Comparison of ENCODE assay signal across 8 mouse cellular contexts in genomic region chr4:70409994-70410721, GRCm38 (mm10). TPM values are rescaled to one million over a fixed set of nuclear protein-coding genes. Genes with fewer than 3 reads are reported as not detected.
DNase-seq lines count a peak whose midpoint lies in the region; ATAC-seq and TF ChIP-seq lines count a peak whose summit lies in the region.

Gene Cdk5rap2 (minus strand): TSS chr4:70410443.

- peak within 1 kb of the TSS; percentile 57 for H3K4me2 ChIP-seq in forebrain, embryonic 16.5 days (ENCODE audit: low read length)
- peak within 1 kb of the TSS; percentile 72 for H3K4me2 ChIP-seq in lung, embryonic 14.5 days

- TF ChIP-seq POLR2A in olfactory bulb, adult 2 months (IDR thresholded peaks at IDR 0.05; ENCODE audit: insufficient read depth, low read depth, low read length): no peak
- TF ChIP-seq POLR2A in thymus, adult 2 months (IDR thresholded peaks at IDR 0.05; ENCODE audit: control insufficient read depth, extremely low read depth, insufficient read depth, low read length, poor library complexity): peak; percentile 70; the same call in 1 of the 2 replicates

- peak; percentile 97 for ATAC-seq in G1E (ENCODE audit: extremely low read depth, insufficient number of reproducible peaks, low FRiP score, poor library complexity, severe bottlenecking)
- ATAC-seq in forebrain, embryonic 16.5 days: peak; percentile 99
- peak; percentile 99 for ATAC-seq in lung, embryonic 14.5 days (ENCODE audit: insufficient read depth)

- H3K9me3 ChIP-seq in G1E (replicated peaks): no peaks in the 10 kb centered on the region
- H3K9me3 ChIP-seq in forebrain, embryonic 16.5 days (ENCODE audit: control insufficient read depth, low read length): no peaks in the 10 kb centered on the region
- no peaks in the 10 kb centered on the region for H3K9me3 ChIP-seq in lung, embryonic 14.5 days (ENCODE audit: low read depth, low read length)

- WGBS in forebrain, embryonic 16.5 days: under 1% methylated on average over 55 of the region's 55 CpGs
- under 1% methylated on average over 55 of the region's 55 CpGs for WGBS in lung, embryonic 14.5 days
- WGBS in olfactory bulb, adult 2 months: under 1% methylated on average over 55 of the region's 55 CpGs
- under 1% methylated on average over 55 of the region's 55 CpGs for WGBS in thymus, adult 2 months

- intact Hi-C loops in heart, postnatal 36 days (cut with DNase I): loop anchor here (2.0 kb wide), 1 partner anchor 125 kb away; the partner anchor contains the start of gene Megf9

- H3K4me3 ChIP-seq in G1E (ENCODE audit: low read depth, low read length): peak within 1 kb of the TSS; percentile 92
- H3K4me3 ChIP-seq in forebrain, embryonic 16.5 days (replicated peaks; ENCODE audit: low read length): peak within 1 kb of the TSS; percentile 74
- peak within 1 kb of the TSS; percentile 93 for H3K4me3 ChIP-seq in layer of hippocampus, adult 2 months
- H3K4me3 ChIP-seq in lung, embryonic 14.5 days (ENCODE audit: low read depth, low read length): peak within 1 kb of the TSS; percentile 79
- peak within 1 kb of the TSS; percentile 90 for H3K4me3 ChIP-seq in olfactory bulb, adult 2 months (ENCODE audit: insufficient read depth, low read depth, low read length)
- H3K4me3 ChIP-seq in thymus, adult 2 months (ENCODE audit: control insufficient read depth, insufficient read depth, low read length): peak within 1 kb of the TSS; percentile 88

- no peaks in the 10 kb centered on the region for H3K27me3 ChIP-seq in G1E (ENCODE audit: insufficient read depth, low read length)
- H3K27me3 ChIP-seq in forebrain, embryonic 16.5 days (replicated peaks; ENCODE audit: control insufficient read depth, insufficient read depth, low read length): no peaks in the 10 kb centered on the region
- no peaks in the 10 kb centered on the region for H3K27me3 ChIP-seq in lung, embryonic 14.5 days (ENCODE audit: insufficient read depth, low read length)
- H3K27me3 ChIP-seq in thymus, adult 2 months (ENCODE audit: control insufficient read depth, insufficient read depth, low read length): no peaks in the 10 kb centered on the region

- no peak for TF ChIP-seq CTCF in G1E (IDR thresholded peaks at IDR 0.05; ENCODE audit: low read depth, low read length)
- TF ChIP-seq CTCF in layer of hippocampus, adult 2 months (conservative IDR thresholded peaks at IDR 0.05): peak; percentile 27; the same call in 1 of the 2 replicates
- TF ChIP-seq CTCF in lung, embryonic 14.5 days (IDR thresholded peaks at IDR 0.05; ENCODE audit: low read depth): 0 out of 2 replicates have a peak, but pooled peaks have one; percentile 14
- TF ChIP-seq CTCF in olfactory bulb, adult 2 months (IDR thresholded peaks at IDR 0.05; ENCODE audit: insufficient read depth, low read depth, low read length): no peak
- TF ChIP-seq CTCF in thymus, adult 2 months (IDR thresholded peaks at IDR 0.05; ENCODE audit: borderline replicate concordance, control insufficient read depth, extremely low read depth, insufficient read depth, low read length, poor library complexity): peak; percentile 55; the same call in 1 of the 2 replicates

- H3K9ac ChIP-seq in forebrain, embryonic 16.5 days (replicated peaks; ENCODE audit: low read depth, low read length): peak within 1 kb of the TSS; percentile 88
- peak within 1 kb of the TSS; percentile 86 for H3K9ac ChIP-seq in lung, embryonic 14.5 days

- H3K27ac ChIP-seq in forebrain, embryonic 16.5 days (ENCODE audit: low read length): peak within 1 kb of the TSS; percentile 62
- peak within 1 kb of the TSS; percentile 74 for H3K27ac ChIP-seq in layer of hippocampus, adult 2 months
- H3K27ac ChIP-seq in lung, embryonic 14.5 days (ENCODE audit: low read depth): peak within 1 kb of the TSS; percentile 84
- no peak within 1 kb of the TSS for H3K27ac ChIP-seq in olfactory bulb, adult 2 months (ENCODE audit: insufficient read depth, low read depth, low read length)
- no peak within 1 kb of the TSS for H3K27ac ChIP-seq in thymus, adult 2 months (ENCODE audit: control insufficient read depth, insufficient read depth, low read length)

- peaks cover 9% of the 10 kb centered on the region for H3K4me1 ChIP-seq in G1E (ENCODE audit: insufficient read depth, low read depth, low read length)
- H3K4me1 ChIP-seq in forebrain, embryonic 16.5 days (replicated peaks; ENCODE audit: control insufficient read depth, insufficient read depth, low read length): peaks cover 16% of the 10 kb centered on the region
- no peaks in the 10 kb centered on the region for H3K4me1 ChIP-seq in lung, embryonic 14.5 days (ENCODE audit: insufficient read depth)
- no peaks in the 10 kb centered on the region for H3K4me1 ChIP-seq in olfactory bulb, adult 2 months (ENCODE audit: control insufficient read depth, insufficient read depth, low read length)
- no peaks in the 10 kb centered on the region for H3K4me1 ChIP-seq in thymus, adult 2 months (replicated peaks; ENCODE audit: control insufficient read depth, insufficient read depth, low read length)

- DNase-seq in G1E (ENCODE audit: low spot score): peak; percentile 72
- DNase-seq in cerebellum, adult 18-20 months: peak; percentile 94 to 97
- peak; percentile 93 to 94 for DNase-seq in heart, postnatal 36 days
- peak; percentile 97 to 98 for DNase-seq in layer of hippocampus, adult 2 months (ENCODE audit: low spot score in 2 of 2)
- DNase-seq in lung, embryonic 14.5 days: peak; percentile 98
- DNase-seq in thymus, adult 2 months: peak; percentile 96

- H3K36me3 ChIP-seq in G1E (replicated peaks): peaks cover 21% of the 10 kb centered on the region
- no peaks in the 10 kb centered on the region for H3K36me3 ChIP-seq in forebrain, embryonic 16.5 days (ENCODE audit: control insufficient read depth, insufficient read depth)
- no peaks in the 10 kb centered on the region for H3K36me3 ChIP-seq in lung, embryonic 14.5 days (ENCODE audit: insufficient read depth)
- no peaks in the 10 kb centered on the region for H3K36me3 ChIP-seq in thymus, adult 2 months (ENCODE audit: control insufficient read depth, insufficient read depth, low read length)

RNA-seq across cellular contexts. Expression of gene Cdk5rap2, which starts in this region (rescaled TPM):
- 23.5 and 39.9 TPM in 2 replicates for total RNA-seq in G1E (2014; fragmentation: Nextera tagmentation)
- 28.1 and 29.3 TPM in 2 replicates for total RNA-seq in G1E (2017)
- polyA plus RNA-seq in G1E (2012): 3.4 and 5.6 TPM in 2 replicates
- polyA plus RNA-seq in forebrain, embryonic 16.5 days (2015; fragmentation: Nextera tagmentation; extraction: Ambion mirVana): 10.9 and 12.5 TPM in 2 replicates
- 1 to 10 TPM; 4.4 to 4.8 TPM for total RNA-seq in heart, postnatal 36 days (2021)
- total RNA-seq in layer of hippocampus, adult 2 months (2021): 10 to 100 TPM; 11.8 to 13.9 TPM
- polyA plus RNA-seq in lung, embryonic 14.5 days (2014; fragmentation: Nextera tagmentation; extraction: Ambion mirVana): 24.3 and 25.1 TPM in 2 replicates
- polyA plus RNA-seq in olfactory bulb, adult 2 months (2012; ENCODE audit: insufficient read depth, insufficient read length, low replicate concordance, missing spikeins): 306 TPM in 1 of 2 replicates, not detected in the other
- polyA plus RNA-seq in thymus, adult 2 months (2012; rRNA removed): 13.3 and 16.4 TPM in 2 replicates

Comparison
In these comparisons a context has a peak if more than half of its experiments do, and no peak if none do; other contexts are left out.
1. RNA of gene Cdk5rap2 (polyA plus RNA-seq): 306 TPM in olfactory bulb, adult 2 months; 24.3 to 25.1 TPM in lung, embryonic 14.5 days, 13.3 to 16.4 TPM in thymus, adult 2 months, 10.9 to 12.5 TPM in forebrain, embryonic 16.5 days and 3.4 to 5.6 TPM in G1E; every median in the first group is over 10 times any median in the second.
2. CTCF ChIP-seq: peak in layer of hippocampus, adult 2 months (single experiment), lung, embryonic 14.5 days (single experiment) and thymus, adult 2 months (single experiment); none in G1E (single experiment) and olfactory bulb, adult 2 months (single experiment).
3. H3K27ac ChIP-seq: peak in forebrain, embryonic 16.5 days (single experiment), layer of hippocampus, adult 2 months (single experiment) and lung, embryonic 14.5 days (single experiment); none in olfactory bulb, adult 2 months (single experiment) and thymus, adult 2 months (single experiment).
4. Peak in every context shown above with its lines, with median percentiles within 50 percentile points of each other: ATAC-seq, DNase-seq and H3K4me3 ChIP-seq.